Mouse (Mus musculus): ENCODE measurements around the gene Trak1.

- no peak for TF ChIP-seq CTCF (IDR thresholded peaks at IDR 0.05; ENCODE audit: low read depth)
- TF ChIP-seq EP300 (IDR thresholded peaks at IDR 0.05; ENCODE audit: low read depth): no peak
Measured at GRCm38 (mm10) chr9:121382568-121382967, 85.3 kb downstream of the Trak1 start.

Measured in liver, embryonic 14.5 days (tissue).